Mouse (Mus musculus) testis, adult 2 months (tissue): ENCODE measurements around the gene Arglu1.
A peak's percentile ranks its signal among the peaks of the same experiment; 100 is the strongest.

ENCODE experiments used
- CTCF ChIP-seq: fragments of 200-500 bp; IDR thresholded peaks from 2 replicates; pipeline ENCODE4 v1.5.1; 2012; ENCODE audit warnings: low read depth, mild to moderate bottlenecking, inconsistent platforms, low read length, moderate library complexity; ENCODE audit not compliant: control insufficient read depth, insufficient read depth, insufficient replicate concordance
- POLR2A ChIP-seq: fragments of 200-500 bp; IDR thresholded peaks from 2 replicates; pipeline ENCODE4 v1.6.1; 2012; ENCODE audit warnings: low read depth, mild to moderate bottlenecking, inconsistent platforms, low read length, moderate library complexity; ENCODE audit not compliant: control insufficient read depth

- TF ChIP-seq CTCF, result no peak
- peak; percentile 87; the same call in 1 of the 2 replicates for TF ChIP-seq POLR2A
Observed at GRCm38 (mm10) chr8:8620536-8620935, 69.8 kb downstream of the Arglu1 start.
